Mouse (Mus musculus): ENCODE results near the gene Zfp764.
"Not testable (repeated sequence)": the region's sequence is repeated elsewhere in the genome, so short reads cannot be mapped to it uniquely, and the experiment has no call there.

The Zfp764 gene

DNA sequence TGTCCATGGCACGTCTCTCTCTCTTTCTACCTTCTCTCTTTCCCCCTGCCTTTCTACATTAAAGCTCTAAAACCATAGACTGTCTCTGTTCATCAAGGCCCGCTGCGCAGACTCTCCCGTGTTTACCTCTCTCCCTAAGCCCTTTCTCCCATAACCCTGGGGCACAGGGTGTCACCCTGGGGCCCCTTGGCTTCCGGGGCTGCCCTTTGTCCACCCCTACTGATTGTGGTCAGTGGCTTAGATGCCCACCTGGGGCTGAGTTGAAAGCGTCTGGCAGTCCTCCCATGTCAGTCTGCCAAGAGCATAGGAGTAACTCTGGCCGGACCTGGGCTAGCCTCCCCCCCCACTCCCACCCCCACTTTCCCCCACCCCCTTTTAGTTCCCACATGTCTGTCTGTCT, 16.3 kb downstream of the Zfp764 start:
- DNase-seq: no peak

DNA sequence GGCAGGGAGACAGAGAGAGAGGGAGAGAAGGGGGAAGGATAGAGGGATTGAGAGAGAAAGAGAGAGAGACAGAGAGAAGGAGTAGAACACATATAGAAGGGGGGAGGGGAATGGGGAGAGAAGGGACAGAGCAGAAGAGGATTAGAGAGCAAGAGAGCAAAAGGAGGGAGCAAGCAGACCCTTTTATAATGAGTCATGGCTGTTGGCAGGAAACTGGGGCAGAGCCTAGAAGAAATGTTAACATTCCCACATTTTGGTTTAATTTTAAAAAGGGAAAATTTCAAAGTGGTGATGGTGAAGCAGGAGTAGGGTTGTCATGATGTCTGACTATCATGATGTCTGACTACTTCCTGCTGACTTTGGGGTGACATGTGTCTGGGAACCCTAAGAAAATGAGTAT, 18.4 kb downstream of the Zfp764 start:
- DNase-seq: not testable (repeated sequence)

DNA sequence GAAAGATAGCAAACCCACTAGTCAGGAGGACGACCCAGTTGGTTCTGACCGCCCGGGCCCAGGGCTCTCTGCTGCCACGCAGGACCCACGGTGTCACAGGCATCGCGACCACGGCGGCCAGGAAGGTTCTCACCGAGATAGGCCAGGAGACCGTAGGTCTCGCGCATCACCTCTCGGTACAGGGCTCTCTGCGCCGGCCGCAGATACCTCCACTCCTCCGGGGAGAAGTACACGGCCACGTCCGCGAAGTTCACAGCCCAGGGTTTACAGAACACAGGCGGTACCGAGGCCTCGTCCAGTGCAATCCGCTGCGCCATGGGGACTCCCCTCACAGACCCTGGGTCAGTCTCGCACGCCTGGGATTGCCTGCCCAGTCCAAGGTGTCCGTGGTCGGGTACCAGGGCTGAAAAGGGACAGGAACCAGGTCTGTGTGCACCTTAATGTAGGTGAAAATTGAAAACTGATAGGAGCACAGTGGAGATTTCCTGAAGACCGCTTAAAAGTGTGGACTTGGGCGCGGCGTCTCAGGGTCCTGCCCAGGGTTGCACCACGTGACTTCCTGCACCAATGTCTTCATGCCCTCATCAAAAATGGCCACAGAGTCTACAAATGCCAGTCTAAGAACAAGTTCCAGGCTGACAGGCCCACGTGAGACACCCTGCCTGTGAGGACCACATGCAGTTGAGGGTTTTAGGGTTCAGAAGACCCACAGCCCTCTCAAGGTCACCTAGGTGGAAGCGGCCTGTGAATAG, 19.8 kb downstream of the Zfp764 start, which contains the start of gene 9130019O22Rik:
Gene 9130019O22Rik, minus strand, starts transcription at position 526 of the 752 bp plus-strand sequence.
- peak; percentile 88 to 96 for DNase-seq

DNA sequence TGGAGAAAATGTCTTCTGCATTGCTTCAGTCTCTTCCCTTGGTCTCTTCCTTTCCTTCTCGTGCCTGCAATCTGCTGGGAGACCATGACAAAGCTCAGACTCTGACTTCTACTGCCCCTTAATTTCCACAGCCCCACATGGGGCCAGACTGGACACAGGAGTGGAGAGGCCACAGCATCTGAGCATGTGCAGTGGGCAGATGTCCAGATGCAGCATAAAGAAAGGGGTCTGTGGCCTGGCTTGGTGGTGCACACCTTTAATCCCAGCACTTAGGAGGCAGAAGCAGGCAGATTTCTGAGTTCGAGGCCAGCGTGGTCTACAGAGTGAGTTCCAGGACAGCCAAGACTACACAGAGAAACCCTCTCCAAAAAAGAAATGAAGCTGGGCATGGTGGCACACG, 21.1 kb downstream of the Zfp764 start:
- DNase-seq: not testable (repeated sequence)

DNA sequence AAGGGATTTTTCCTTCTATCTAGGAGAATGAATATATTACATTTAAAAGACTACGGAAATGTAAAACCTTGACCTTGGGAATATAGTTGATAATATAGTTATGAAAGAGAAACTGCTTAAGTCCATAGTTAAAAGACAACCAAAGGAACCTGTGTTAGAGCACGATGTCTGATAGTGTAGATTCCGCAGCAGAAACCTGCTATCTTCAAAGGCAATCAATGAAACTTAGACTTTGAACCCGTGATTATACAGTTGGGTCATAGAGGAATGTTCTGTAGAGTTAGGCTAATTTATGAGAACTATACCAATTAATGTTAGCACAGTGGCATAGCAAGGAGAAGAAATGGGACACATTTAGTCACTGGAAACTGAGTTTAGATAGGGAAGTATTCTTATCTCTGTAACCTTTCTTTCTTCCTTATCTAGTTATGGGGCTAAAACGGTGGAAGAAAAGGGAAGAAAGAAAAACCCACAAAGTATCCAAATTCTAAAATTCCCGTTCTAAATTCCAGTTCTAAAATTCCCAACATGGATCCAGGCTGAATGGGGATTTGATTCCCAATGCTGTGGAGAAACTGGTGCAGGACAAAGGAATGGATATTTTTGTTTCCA, 28.2 kb downstream of the Zfp764 start:
- no peak for DNase-seq

DNA sequence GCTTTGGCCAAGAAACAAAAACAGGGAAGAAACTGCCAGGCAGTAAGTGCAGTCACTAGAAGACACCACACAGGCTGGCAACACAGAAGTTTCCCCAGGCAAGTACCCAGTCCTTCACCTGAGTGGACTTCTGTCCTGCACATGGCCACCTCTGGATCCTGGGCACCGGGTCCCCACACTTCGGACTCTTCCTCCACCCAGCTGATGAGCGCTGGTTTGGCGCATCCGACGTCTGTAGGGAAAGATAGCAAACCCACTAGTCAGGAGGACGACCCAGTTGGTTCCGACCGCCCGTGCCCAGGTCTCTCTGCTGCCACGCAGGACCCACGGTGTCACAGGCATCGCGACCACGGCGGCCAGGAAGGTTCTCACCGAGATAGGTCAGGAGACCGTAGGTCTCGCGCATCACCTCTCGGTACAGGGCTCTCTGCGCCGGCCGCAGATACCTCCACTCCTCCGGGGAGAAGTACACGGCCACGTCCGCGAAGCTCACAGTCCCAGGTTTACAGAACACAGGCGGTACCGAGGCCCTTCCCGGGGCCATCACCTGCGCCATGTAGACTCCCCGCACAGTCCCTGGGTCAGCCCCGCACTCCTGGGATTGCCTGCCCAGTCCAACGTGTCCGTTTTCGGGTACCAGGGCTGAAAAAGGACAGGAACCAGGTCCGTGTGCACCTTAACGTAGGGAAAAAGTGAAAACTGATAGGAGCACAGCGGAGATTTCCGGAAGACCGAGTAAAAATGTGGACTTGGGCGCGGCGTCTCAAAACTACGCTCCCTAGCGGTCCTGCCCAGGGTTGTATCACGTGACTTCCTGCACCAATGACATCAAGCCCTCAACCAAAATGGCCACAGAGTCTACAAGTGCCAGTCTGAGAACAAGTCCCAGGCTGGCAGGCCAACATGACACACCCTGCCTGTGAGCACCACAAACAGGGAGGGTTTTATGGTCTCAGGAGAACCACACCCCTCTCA, 31.1 kb downstream of the Zfp764 start, which contains the start of gene Zfp747:
Gene Zfp747, minus strand, starts transcription at position 780 of the 975 bp plus-strand sequence.
- DNase-seq: peak; percentile 92 to 96

DNA sequence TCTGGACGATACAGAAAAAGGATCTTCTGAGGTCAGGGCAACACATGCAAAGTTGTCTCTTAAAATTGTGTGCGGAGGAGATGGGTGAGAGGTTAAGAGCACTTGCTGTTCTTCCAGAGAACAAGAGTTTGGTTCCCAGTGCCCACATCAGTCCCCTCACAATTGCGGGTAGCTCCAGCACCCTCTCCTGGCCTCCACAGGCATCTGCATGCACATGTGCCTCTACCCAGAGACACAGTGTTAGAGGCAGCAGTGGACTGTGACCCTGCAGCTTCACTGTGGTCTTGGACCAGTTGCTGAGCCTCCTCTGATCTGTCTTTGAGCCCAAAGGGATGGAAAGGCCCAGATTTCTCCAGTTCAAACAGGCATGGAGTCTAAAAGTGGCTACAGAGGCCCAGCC, 34.8 kb downstream of the Zfp764 start:
- not testable (repeated sequence) for DNase-seq

DNA sequence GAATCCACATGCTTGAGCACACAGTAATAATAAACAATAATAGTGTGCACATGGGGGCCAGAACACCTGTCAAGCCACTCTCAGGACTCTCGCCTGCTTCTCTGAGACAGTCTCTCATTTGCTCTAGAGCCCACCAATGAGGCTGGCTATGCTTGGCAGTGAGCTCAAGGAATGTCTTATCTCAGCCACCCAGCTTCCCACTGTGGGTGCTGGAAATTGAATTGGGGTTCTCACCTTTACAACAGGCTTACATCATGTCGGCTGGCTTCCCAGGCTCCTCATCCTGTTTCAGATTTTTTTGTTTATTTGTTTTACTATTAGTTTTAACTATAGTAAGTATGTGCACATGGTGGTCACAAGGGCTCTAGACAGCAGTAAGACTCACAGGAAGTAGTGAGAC, 35.4 kb downstream of the Zfp764 start:
- no peak for DNase-seq

DNA sequence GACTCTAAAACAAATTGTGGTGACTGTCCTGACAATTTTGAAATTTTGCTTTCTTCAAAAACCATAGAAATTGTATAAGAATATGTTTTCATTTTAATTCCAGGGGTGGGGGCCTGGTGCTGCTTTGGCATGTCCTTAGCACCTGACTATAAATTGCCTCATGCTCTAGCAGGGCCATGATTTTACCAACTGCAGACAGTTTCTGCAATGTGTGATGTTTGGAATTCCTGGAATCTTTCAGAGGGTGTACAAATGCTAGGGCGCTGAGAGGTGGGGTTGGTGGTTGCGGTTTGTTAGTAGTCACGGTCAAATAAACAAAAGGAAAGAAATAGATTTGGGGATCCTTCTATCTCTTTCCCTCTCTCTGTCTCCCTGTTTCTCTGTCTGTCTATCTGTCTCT, 40.4 kb downstream of the Zfp764 start:
- DNase-seq: no peak

DNA sequence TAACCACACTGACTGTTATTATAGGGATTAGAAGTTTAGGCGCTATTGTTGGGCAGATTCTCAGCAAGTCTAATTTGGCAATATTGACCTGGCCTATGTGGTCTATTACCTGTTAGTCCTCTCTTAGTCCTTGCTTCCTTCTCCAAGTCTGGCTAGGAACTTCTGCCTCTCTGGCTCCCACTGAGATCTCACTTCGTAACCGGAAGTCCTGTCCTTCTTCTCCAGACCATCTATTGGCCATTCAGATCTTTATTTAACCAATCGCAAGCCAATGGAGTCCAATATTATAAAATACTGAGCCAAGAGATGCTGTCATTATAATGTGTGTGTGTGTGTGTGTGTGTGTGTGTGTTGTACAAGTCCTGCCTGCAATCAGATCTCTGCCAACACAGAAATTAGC, 42.5 kb downstream of the Zfp764 start:
- peak; percentile 31 to 42 for DNase-seq

DNA sequence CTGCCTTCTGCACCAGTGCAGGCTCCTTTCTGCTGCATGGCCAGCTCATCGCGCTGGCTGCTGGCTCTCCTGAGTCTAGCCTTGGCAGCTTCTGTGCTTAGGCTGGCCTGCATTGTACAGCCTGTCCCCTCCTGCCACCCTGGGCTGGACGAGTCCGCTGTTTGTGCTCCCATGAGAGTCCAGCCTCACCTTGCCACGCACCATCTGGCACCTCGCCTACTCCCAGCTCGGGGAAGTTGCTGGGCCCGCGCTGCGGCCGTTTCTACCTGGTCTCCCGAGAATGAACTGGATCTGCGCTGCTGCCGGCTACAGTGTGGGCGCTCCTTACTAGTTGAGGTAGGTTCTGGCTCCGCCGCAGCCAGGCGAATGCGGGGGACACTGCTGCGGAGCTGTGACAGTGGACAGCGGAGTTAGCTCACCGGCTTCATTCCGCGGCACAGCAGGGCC, 43.1 kb downstream of the Zfp764 start:
- peak; percentile 82 to 85 for DNase-seq

DNA sequence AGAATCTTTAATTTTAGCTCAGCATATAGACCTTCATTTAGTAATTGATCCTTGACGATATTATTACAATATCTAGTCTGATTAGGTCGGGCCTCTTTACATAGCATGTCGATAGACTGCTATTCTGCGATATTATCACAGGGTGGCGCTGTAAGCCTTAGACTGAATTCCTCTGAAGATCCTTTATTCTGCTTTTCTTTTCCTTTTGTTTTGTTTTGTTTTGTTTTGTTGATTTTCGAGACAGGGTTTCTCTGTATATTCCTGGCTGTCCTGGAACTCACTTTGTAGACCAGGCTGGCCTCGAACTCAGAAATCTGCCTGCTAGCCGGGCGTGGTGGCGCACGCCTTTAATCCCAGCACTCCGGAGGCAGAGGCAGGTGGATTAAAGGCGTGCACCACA, 44.2 kb downstream of the Zfp764 start:
- peak; percentile 52 to 55 for DNase-seq

DNA sequence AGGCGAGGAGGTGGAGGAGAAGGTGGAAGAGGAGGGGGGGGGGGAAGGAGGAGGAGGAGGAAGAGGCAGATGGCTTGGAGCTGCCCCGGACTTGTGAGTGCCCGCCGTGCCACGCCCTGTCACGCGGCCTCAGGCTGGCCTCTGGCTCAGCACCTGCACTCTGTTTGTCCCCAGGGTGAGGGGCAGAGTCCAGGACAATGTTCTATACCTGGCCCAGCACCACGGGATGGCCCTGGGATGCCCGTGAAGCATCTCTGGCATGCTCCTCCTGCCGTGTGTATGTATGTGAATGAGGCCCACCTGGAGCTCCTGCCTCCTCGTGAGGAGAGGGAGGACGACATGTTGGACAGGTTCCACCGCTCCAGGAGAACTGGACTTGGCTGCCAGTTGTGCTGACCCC, 45.2 kb downstream of the Zfp764 start:
- peak in 1 of 2 experiments; percentile 33 for DNase-seq

DNA sequence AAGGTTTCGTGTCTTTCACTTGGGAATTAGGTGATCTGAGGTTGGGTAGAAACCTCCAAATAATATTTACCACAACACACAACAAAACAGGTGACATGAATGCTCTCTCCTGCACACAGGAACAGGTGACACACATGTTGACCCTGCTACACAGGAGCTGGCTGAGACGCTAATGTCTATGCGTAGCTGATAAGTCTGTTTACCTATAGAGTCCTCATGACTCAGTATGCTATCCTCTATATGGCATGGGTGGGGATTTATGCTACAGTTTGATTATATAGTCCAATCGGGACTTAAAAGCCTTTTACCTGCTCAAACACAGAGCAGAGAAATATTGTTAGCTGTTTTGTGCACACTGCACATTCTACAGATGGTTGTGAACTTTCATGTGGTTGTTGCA, 46.4 kb downstream of the Zfp764 start:
- no peak for DNase-seq

DNA sequence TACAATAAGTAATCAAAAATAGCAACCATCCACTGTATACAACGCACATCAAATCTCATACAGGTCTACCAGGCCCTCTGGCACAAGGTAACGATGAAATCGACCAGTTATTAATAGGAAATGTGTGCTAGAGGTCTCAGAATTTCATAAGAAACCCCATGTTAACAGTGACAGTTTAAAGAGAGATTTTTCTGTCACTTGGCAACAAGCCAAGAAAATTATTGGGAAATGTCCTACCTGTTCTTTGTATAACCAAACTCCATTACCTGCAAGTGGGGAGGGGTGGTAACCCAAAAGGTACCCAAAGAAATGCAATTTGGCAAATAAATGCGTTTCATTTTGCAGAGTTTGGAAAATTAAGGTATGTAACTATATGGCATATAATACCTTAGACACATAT, 48.1 kb downstream of the Zfp764 start:
- no peak for DNase-seq

DNA sequence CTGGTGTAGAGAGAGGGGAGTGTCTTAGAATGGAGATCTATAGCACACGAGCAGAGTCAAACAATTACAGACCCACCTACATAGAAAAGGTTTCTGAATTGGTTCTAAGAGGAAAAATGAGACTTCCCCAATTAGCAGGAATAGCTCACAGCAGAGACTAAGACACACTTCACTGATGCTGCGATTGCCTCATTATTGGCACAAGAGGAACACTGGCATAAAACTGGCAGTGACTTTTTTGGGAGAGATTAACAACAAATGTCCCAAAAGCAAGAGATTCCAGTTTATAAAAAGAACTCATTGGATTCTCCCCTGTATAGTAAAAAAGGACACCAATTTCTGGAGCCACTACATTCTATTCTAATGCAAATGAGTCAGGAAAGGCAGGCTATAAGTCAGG, 48.8 kb downstream of the Zfp764 start:
- no peak for DNase-seq

DNA sequence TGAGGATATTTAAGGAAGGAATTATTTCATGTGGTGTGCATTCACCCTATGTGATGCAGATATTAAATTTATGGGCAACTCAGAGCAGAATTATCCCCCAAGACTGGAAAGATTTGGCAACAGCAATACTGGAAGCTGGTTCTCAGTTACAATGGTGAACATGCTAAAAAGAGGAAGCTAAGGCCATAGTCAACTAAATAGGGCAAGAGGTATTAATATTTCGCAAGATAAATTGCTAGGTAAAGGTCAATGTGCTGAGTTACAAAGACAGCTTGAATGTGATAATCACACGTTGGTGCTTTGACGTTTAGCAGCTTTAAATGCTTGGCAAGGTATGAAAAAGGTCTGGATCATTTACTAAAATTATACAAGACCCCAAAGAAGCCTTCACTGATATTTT, 50.8 kb downstream of the Zfp764 start:
- DNase-seq: no peak
